Mouse (Mus musculus) ovary, postnatal 14 days (tissue): ENCODE measurements at regions not wholly inside any gene's neighbourhood (a gene's known extent, or its start where the extent isn't known, plus 50 kb on each side); places are given as distances from the start of the nearest gene placed in this dataset.

Experiments
- DNase-seq: peaks from one replicate; pipeline ENCODE4 v3.0.0; 2022; ENCODE audit warnings: low spot score

DNA sequence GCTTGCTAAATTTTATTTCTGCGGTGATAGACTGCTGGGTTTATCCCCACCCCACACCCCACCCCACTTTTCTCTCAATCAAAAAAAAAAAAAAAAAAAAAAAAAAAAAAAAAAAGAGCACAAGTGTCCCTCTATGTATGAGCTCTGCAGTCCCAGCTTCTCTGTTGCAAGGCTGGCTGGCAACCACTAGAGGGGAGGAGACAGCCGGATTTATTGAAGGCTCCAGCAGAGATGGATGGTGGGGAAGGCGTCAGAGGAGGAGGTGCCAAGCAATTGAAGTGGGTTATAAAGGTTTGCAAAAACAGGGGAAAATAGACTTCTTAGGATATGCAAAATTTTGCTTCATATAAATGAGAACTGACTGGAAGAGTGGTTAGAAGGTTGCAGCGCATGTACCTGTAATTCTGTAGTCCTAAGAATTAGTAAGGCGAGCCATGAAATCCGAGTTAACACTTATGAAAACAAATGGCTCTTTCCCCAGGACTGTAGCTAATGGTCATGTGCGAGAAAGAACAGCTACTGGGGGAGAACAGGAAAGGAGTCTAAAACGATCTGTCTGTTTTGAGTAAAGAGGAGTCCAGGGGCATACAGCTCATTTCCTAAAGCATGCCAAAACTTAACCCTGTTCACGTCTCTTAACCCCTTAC is 885.1 kb upstream of the Pou3f3 start:
- DNase-seq, result peak; percentile 25

DNA sequence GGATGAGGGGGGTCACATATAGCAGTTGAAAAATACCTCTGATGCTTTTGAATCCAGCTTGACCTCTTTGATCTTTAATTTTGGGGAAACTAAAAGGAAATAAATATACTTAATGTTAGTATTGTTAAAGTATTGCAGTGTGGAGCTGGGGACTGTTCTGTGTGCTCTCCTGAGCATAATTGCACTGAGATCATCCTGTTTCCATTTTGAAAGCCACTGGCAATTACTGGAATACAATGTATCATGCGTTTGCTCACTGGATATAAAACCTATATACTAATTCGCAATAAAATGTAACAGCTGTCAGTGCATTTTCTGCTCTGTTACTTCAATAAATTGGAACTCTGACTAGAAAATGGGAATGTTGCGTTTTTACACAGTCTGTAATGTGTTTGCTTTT is 884.4 kb upstream of the Pou3f3 start:
- DNase-seq, result no peak

GRCm38 (mm10) chr1:41812071-41812470 is 883.5 kb upstream of the Pou3f3 start:
- no peak for DNase-seq

- DNase-seq, result no peak
Observed at GRCm38 (mm10) chr1:41814032-41815005, 881.2 kb upstream of the Pou3f3 start.

- no peak for DNase-seq
Observed at GRCm38 (mm10) chr1:41815021-41815420, 880.5 kb upstream of the Pou3f3 start.

DNA sequence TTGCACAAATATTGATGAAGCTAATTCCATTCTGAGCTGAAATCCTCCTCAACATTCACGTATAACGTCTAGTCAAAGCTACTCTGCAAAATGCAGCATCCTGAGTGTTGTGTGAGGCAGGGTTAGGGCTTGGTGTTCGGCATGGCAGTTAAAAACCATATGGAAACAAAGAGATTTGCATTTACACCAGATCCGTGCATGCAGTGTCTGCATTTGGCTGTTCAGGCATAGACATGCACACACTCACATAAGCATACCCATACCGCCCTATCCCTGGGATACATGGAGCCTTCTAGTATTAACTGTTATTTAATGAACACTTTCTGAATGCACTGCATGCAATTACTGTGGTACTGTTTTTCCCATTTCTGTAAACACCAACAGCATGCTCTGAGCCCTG is 872.8 kb upstream of the Pou3f3 start:
- no peak for DNase-seq

- DNase-seq, result no peak
Observed at GRCm38 (mm10) chr1:41825223-41825622, 870.3 kb upstream of the Pou3f3 start.

GRCm38 (mm10) chr1:41831641-41832040 is 863.9 kb upstream of the Pou3f3 start:
- no peak for DNase-seq
